Comparison of ENCODE assay signal across 26 mouse cellular contexts in genomic region chr14:52060800-52061199, GRCm38 (mm10). TPM values are rescaled to one million over a fixed set of nuclear protein-coding genes. Genes with fewer than 3 reads are reported as not detected.
A peak's percentile ranks its signal among the peaks of the same experiment; 100 is the strongest.
DNase-seq lines count a peak whose midpoint lies in the region; ATAC-seq lines count a peak whose summit lies in the region.
"Had no signal": no experiment of that assay in that cellular context is flagged by ENCODE, and none has a peak within 500 bp of the region (broad histone marks: within the 10 kb centered on the region; RNA-seq: fewer than 3 reads in every experiment).

No protein-coding gene starts in this region.

- 84% methylated on average over 1 of the region's 1 CpGs for WGBS in limb, embryonic 10.5 days
- 67% methylated on average over 1 of the region's 1 CpGs for WGBS in heart, embryonic 10.5 days

- DNase-seq in layer of hippocampus, adult 11-12 months (ENCODE audit: low spot score): peak; percentile 15
- no peak for DNase-seq in layer of hippocampus, adult 8-10 months (ENCODE audit: low spot score in 2 of 2)
- peak; percentile 98 for DNase-seq in cerebellum, adult 8-10 months
- no peak for DNase-seq in limb, embryonic 10.5 days (ENCODE audit: low spot score)
- DNase-seq in heart, embryonic 10.5 days (ENCODE audit: low spot score): no peak
- DNase-seq: B cell, adult 2 months; heart, adult 18-20 months; kidney, adult 11 months; kidney, postnatal 10 days; liver, embryonic 13.5 days; lung, postnatal 4 days; spleen, adult 18-20 months; thymus, adult 18-20 months had no signal

- peak; percentile 81 for ATAC-seq in cerebellum, adult (ENCODE audit: insufficient number of reproducible peaks, low FRiP score, low TSS enrichment)
- peak; percentile 23; the same call in 1 of the 2 replicates for ATAC-seq in megakaryocyte-erythroid progenitor cell, adult 5-6 weeks (replicated peaks; ENCODE audit: low FRiP score, low TSS enrichment, poor library complexity, severe bottlenecking)

- H3K4me3 ChIP-seq in limb, embryonic 10.5 days: no peak overlapping the region
- H3K4me3 ChIP-seq in heart, embryonic 10.5 days: no peak overlapping the region
- H3K4me3 ChIP-seq: embryonic facial prominence, embryonic 15.5 days; forebrain, embryonic 10.5 days; heart, embryonic 15.5 days; limb, embryonic 13.5 days; liver, embryonic 13.5 days; lung, embryonic 15.5 days; midbrain, embryonic 10.5 days; neural tube, embryonic 12.5 days had no signal

- H3K36me3 ChIP-seq in limb, embryonic 10.5 days: no peaks in the 10 kb centered on the region
- no peaks in the 10 kb centered on the region for H3K36me3 ChIP-seq in heart, embryonic 10.5 days
- H3K36me3 ChIP-seq: embryonic facial prominence, embryonic 15.5 days; forebrain, embryonic 10.5 days; heart, embryonic 15.5 days; limb, embryonic 13.5 days; liver, embryonic 13.5 days; lung, embryonic 15.5 days; midbrain, embryonic 10.5 days; neural tube, embryonic 12.5 days had no signal

- no peaks in the 10 kb centered on the region for H3K27me3 ChIP-seq in limb, embryonic 10.5 days (ENCODE audit: low read depth, poor library complexity, severe bottlenecking)
- H3K27me3 ChIP-seq in heart, embryonic 10.5 days (ENCODE audit: insufficient read depth, poor library complexity, severe bottlenecking): no peaks in the 10 kb centered on the region
- H3K27me3 ChIP-seq: embryonic facial prominence, embryonic 15.5 days; heart, embryonic 15.5 days; limb, embryonic 13.5 days; lung, embryonic 15.5 days; neural tube, embryonic 12.5 days had no signal

- H3K4me1 ChIP-seq in limb, embryonic 10.5 days: peaks cover 6% of the 10 kb centered on the region
- no peaks in the 10 kb centered on the region for H3K4me1 ChIP-seq in heart, embryonic 10.5 days
- H3K4me1 ChIP-seq: embryonic facial prominence, embryonic 15.5 days; forebrain, embryonic 10.5 days; heart, embryonic 15.5 days; limb, embryonic 13.5 days; liver, embryonic 13.5 days; lung, embryonic 15.5 days; midbrain, embryonic 10.5 days; neural tube, embryonic 12.5 days had no signal

- H3K9me3 ChIP-seq in limb, embryonic 10.5 days (replicated peaks): no peaks in the 10 kb centered on the region
- no peaks in the 10 kb centered on the region for H3K9me3 ChIP-seq in heart, embryonic 10.5 days
- H3K9me3 ChIP-seq: embryonic facial prominence, embryonic 15.5 days; forebrain, embryonic 10.5 days; heart, embryonic 15.5 days; limb, embryonic 13.5 days; liver, embryonic 13.5 days; lung, embryonic 15.5 days; midbrain, embryonic 10.5 days; neural tube, embryonic 12.5 days had no signal

- H3K27ac ChIP-seq in limb, embryonic 10.5 days: no peak overlapping the region
- H3K27ac ChIP-seq in heart, embryonic 10.5 days: no peak overlapping the region
- H3K27ac ChIP-seq: embryonic facial prominence, embryonic 15.5 days; forebrain, embryonic 10.5 days; heart, embryonic 15.5 days; limb, embryonic 13.5 days; liver, embryonic 13.5 days; lung, embryonic 15.5 days; midbrain, embryonic 10.5 days; neural tube, embryonic 12.5 days had no signal

RNA-seq across cellular contexts. Expression of gene Olfr221, which starts 18.5 kb away (rescaled TPM):
- total RNA-seq in layer of hippocampus, adult 8-10 months (2022): not detected
- not detected in 2 replicates for total RNA-seq in megakaryocyte-erythroid progenitor cell, adult 5-6 weeks (2014; fragmentation: Nextera tagmentation)
- not detected in 2 replicates for total RNA-seq in megakaryocyte-erythroid progenitor cell, adult 5-6 weeks (2017)
- not detected in 2 replicates for polyA plus RNA-seq in limb, embryonic 10.5 days (2016; fragmentation: Nextera tagmentation; extraction: Ambion mirVana)
- not detected in 2 replicates for polyA plus RNA-seq in heart, embryonic 10.5 days (2016; fragmentation: Nextera tagmentation; extraction: Ambion mirVana)
- total RNA-seq: adrenal gland, postnatal 4 days; gastrocnemius, adult 8-10 months; heart, adult 18-20 months; hematopoietic stem cell, adult 5-6 weeks; left cerebral cortex, adult 8-10 months had no signal
- polyA plus RNA-seq: forebrain, embryonic 10.5 days; heart, embryonic 15.5 days; limb, embryonic 13.5 days; liver, embryonic 13.5 days; lung, embryonic 15.5 days; midbrain, embryonic 10.5 days; neural tube, embryonic 12.5 days had no signal

RNA-seq across cellular contexts. Expression of gene Zfp219, which starts 40.3 kb away (rescaled TPM):
- total RNA-seq in layer of hippocampus, adult 8-10 months (2022): 10 to 100 TPM; 45.7 to 46.6 (median 45.8) TPM
- 8.6 and 15.1 TPM in 2 replicates for total RNA-seq in megakaryocyte-erythroid progenitor cell, adult 5-6 weeks (2014; fragmentation: Nextera tagmentation)
- 4.8 and 30.1 TPM in 2 replicates for total RNA-seq in megakaryocyte-erythroid progenitor cell, adult 5-6 weeks (2017)
- polyA plus RNA-seq in limb, embryonic 10.5 days (2016; fragmentation: Nextera tagmentation; extraction: Ambion mirVana): 45.6 and 51.1 TPM in 2 replicates
- 21.5 and 31.1 TPM in 2 replicates for polyA plus RNA-seq in heart, embryonic 10.5 days (2016; fragmentation: Nextera tagmentation; extraction: Ambion mirVana)

RNA-seq across cellular contexts. Expression of gene Hnrnpc, which starts 43.0 kb away (rescaled TPM):
- 100 to 1,000 TPM; 197 to 271 (median 244) TPM for total RNA-seq in layer of hippocampus, adult 8-10 months (2022)
- total RNA-seq in megakaryocyte-erythroid progenitor cell, adult 5-6 weeks (2014; fragmentation: Nextera tagmentation): 371 and 420 TPM in 2 replicates
- total RNA-seq in megakaryocyte-erythroid progenitor cell, adult 5-6 weeks (2017): 758 and 809 TPM in 2 replicates
- polyA plus RNA-seq in limb, embryonic 10.5 days (2016; fragmentation: Nextera tagmentation; extraction: Ambion mirVana): 898 and 916 TPM in 2 replicates
- 506 and 686 TPM in 2 replicates for polyA plus RNA-seq in heart, embryonic 10.5 days (2016; fragmentation: Nextera tagmentation; extraction: Ambion mirVana)

RNA-seq across cellular contexts. Expression of gene Tmem253, which starts 45.3 kb away (rescaled TPM):
- 1 to 10 TPM in 2 of 4 experiments, under 1 TPM in 2; 0.74 to 1.7 (median 0.91) TPM for total RNA-seq in layer of hippocampus, adult 8-10 months (2022)
- total RNA-seq in megakaryocyte-erythroid progenitor cell, adult 5-6 weeks (2014; fragmentation: Nextera tagmentation): not detected in 2 replicates
- not detected in 2 replicates for total RNA-seq in megakaryocyte-erythroid progenitor cell, adult 5-6 weeks (2017)
- 0.41 and 0.66 TPM in 2 replicates for polyA plus RNA-seq in limb, embryonic 10.5 days (2016; fragmentation: Nextera tagmentation; extraction: Ambion mirVana)
- 0.27 and 0.57 TPM in 2 replicates for polyA plus RNA-seq in heart, embryonic 10.5 days (2016; fragmentation: Nextera tagmentation; extraction: Ambion mirVana)
- total RNA-seq: hematopoietic stem cell, adult 5-6 weeks had no signal

RNA-seq across cellular contexts. Expression of gene Rpgrip1, which starts 49.7 kb away (rescaled TPM):
- total RNA-seq in layer of hippocampus, adult 8-10 months (2022): 1 to 10 TPM; 1.3 to 3.4 (median 1.7) TPM
- total RNA-seq in megakaryocyte-erythroid progenitor cell, adult 5-6 weeks (2014; fragmentation: Nextera tagmentation): 1.2 and 9.1 TPM in 2 replicates
- 5.9 and 7.1 TPM in 2 replicates for total RNA-seq in megakaryocyte-erythroid progenitor cell, adult 5-6 weeks (2017)
- 116 and 121 TPM in 2 replicates for polyA plus RNA-seq in limb, embryonic 10.5 days (2016; fragmentation: Nextera tagmentation; extraction: Ambion mirVana)
- 52.3 and 61.7 TPM in 2 replicates for polyA plus RNA-seq in heart, embryonic 10.5 days (2016; fragmentation: Nextera tagmentation; extraction: Ambion mirVana)
- total RNA-seq: gastrocnemius, adult 8-10 months had no signal

Comparison
In these comparisons a context has a peak if more than half of its experiments do, and no peak if none do; other contexts are left out.
1. DNase-seq: peak in layer of hippocampus, adult 11-12 months (single experiment) and cerebellum, adult 8-10 months (single experiment); none in layer of hippocampus, adult 8-10 months (0 of 2), limb, embryonic 10.5 days (single experiment) and heart, embryonic 10.5 days (single experiment).